Mouse (Mus musculus) spleen, adult 2 months (tissue): ENCODE measurements around the gene Gm38392.

Experiments used
- CTCF ChIP-seq: fragments of 200-500 bp; IDR thresholded peaks from 2 replicates; pipeline ENCODE4 v1.5.1; 2011; ENCODE audit warnings: mild to moderate bottlenecking, inconsistent platforms; ENCODE audit not compliant: insufficient read depth, insufficient read length, insufficient replicate concordance; ENCODE audit errors: extremely low read depth
- POLR2A ChIP-seq: fragments of 200-500 bp; IDR thresholded peaks from 2 replicates; pipeline ENCODE4 v1.6.1; 2011; ENCODE audit warnings: low read depth, low read length, inconsistent platforms

DNA sequence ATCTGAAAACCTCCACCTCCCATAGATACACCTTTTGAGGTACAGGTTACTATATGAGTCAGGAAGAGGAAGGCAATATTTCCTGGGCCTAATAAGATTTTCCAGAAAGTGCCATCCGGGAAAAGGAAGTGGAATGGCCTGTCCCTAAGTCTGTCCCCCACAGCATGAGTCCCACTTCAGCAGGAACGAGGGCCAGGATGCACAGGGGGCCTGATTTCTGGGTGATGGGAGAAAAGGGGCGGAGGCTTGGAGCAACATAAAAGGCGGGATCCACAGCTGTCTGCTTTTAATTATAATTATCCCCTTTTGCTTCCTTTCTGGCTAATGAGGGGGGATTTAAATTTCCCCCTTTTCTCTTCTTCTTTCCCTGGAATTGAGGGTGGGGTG is 81.8 kb downstream of the Gm38392 start:
- TF ChIP-seq CTCF (no peak), POLR2A (no peak)
